Mouse (Mus musculus): Measurements from ENCODE around the gene Tmem234. TPM values are rescaled to one million over a fixed set of nuclear protein-coding genes. Genes with fewer than 3 reads are reported as not detected.
A peak's percentile ranks its signal among the peaks of the same experiment; 100 is the strongest.

Tmem234 gene
- total and polyA plus RNA-seq, 3 experiments, result 104 to 207 (median 155) TPM

GRCm38 (mm10) chr4:129630944-129631343 lies 30.5 kb downstream of the Tmem234 start:
- Histone ChIP-seq H3K9me3 (replicated peaks) (no peaks in the 10 kb centered on the region), H3K36me3 (replicated peaks) (peaks cover 97% of the 10 kb centered on the region), H3K4me1 (ENCODE audit: insufficient read depth, low read depth, low read length) (peaks cover 55% of the 10 kb centered on the region), H3K27me3 (ENCODE audit: insufficient read depth, low read length) (no peaks in the 10 kb centered on the region; the same call in 1 of the 2 replicates), H3K4me3 (ENCODE audit: low read depth, low read length) (no peak overlapping the region)
- DNase-seq (ENCODE audit: low spot score) (no peak), ATAC-seq (ENCODE audit: extremely low read depth, insufficient number of reproducible peaks, low FRiP score, poor library complexity, severe bottlenecking) (no peak)
- TF ChIP-seq GATA2 (IDR thresholded peaks at IDR 0.05; ENCODE audit: borderline replicate concordance, low read depth, low read length), result no peak
- no peak for TF ChIP-seq TAL1 (conservative IDR thresholded peaks at IDR 0.05; ENCODE audit: low read depth, low read length)
- no peak for TF ChIP-seq GATA1 (IDR thresholded peaks at IDR 0.05; ENCODE audit: borderline replicate concordance, low read length)
- no peak for TF ChIP-seq CTCF (IDR thresholded peaks at IDR 0.05; ENCODE audit: low read depth, low read length)
- TF ChIP-seq POLR2AphosphoS5 (IDR thresholded peaks at IDR 0.05; ENCODE audit: insufficient replicate concordance, low read depth, low read length), result no peak

- no peaks in the 10 kb centered on the region for H3K9me3 ChIP-seq (replicated peaks)
- TF ChIP-seq GATA2 (IDR thresholded peaks at IDR 0.05; ENCODE audit: borderline replicate concordance, low read depth, low read length) (no peak), TAL1 (conservative IDR thresholded peaks at IDR 0.05; ENCODE audit: low read depth, low read length) (no peak), GATA1 (IDR thresholded peaks at IDR 0.05; ENCODE audit: borderline replicate concordance, low read length) (no peak), POLR2AphosphoS5 (IDR thresholded peaks at IDR 0.05; ENCODE audit: insufficient replicate concordance, low read depth, low read length) (no peak), CTCF (IDR thresholded peaks at IDR 0.05; ENCODE audit: low read depth, low read length) (no peak)
- H3K36me3 ChIP-seq (replicated peaks), result peaks cover 97% of the 10 kb centered on the region
- peaks cover 57% of the 10 kb centered on the region for H3K4me1 ChIP-seq (ENCODE audit: insufficient read depth, low read depth, low read length)
- DNase-seq (ENCODE audit: low spot score) (no peak), ATAC-seq (ENCODE audit: extremely low read depth, insufficient number of reproducible peaks, low FRiP score, poor library complexity, severe bottlenecking) (0 out of 2 replicates have a peak, but pooled peaks have one; percentile 4)
- H3K4me3 ChIP-seq (ENCODE audit: low read depth, low read length), result no peak overlapping the region
- H3K27me3 ChIP-seq (ENCODE audit: insufficient read depth, low read length), result no peaks in the 10 kb centered on the region; the same call in 1 of the 2 replicates
Measured at GRCm38 (mm10) chr4:129631867-129632266, 31.4 kb downstream of the Tmem234 start.

- H3K9me3 ChIP-seq (replicated peaks), result no peaks in the 10 kb centered on the region
- ATAC-seq (ENCODE audit: extremely low read depth, insufficient number of reproducible peaks, low FRiP score, poor library complexity, severe bottlenecking) (peak; percentile 15; the same call in 1 of the 2 replicates), DNase-seq (ENCODE audit: low spot score) (peak; percentile 56)
- peaks cover 65% of the 10 kb centered on the region for H3K4me1 ChIP-seq (ENCODE audit: insufficient read depth, low read depth, low read length)
- H3K4me3 ChIP-seq (ENCODE audit: low read depth, low read length), result peak overlapping the region; percentile 56; the same call in 1 of the 2 replicates
- H3K36me3 ChIP-seq (replicated peaks), result peaks cover 94% of the 10 kb centered on the region
- no peaks in the 10 kb centered on the region for H3K27me3 ChIP-seq (ENCODE audit: insufficient read depth, low read length)
- no peak for TF ChIP-seq GATA2 (IDR thresholded peaks at IDR 0.05; ENCODE audit: borderline replicate concordance, low read depth, low read length)
- no peak for TF ChIP-seq TAL1 (conservative IDR thresholded peaks at IDR 0.05; ENCODE audit: low read depth, low read length)
- no peak for TF ChIP-seq POLR2AphosphoS5 (IDR thresholded peaks at IDR 0.05; ENCODE audit: insufficient replicate concordance, low read depth, low read length)
- TF ChIP-seq GATA1 (IDR thresholded peaks at IDR 0.05; ENCODE audit: borderline replicate concordance, low read length), result no peak
- no peak for TF ChIP-seq CTCF (IDR thresholded peaks at IDR 0.05; ENCODE audit: low read depth, low read length)
Measured at GRCm38 (mm10) chr4:129633852-129634251, 33.4 kb downstream of the Tmem234 start.

DNA sequence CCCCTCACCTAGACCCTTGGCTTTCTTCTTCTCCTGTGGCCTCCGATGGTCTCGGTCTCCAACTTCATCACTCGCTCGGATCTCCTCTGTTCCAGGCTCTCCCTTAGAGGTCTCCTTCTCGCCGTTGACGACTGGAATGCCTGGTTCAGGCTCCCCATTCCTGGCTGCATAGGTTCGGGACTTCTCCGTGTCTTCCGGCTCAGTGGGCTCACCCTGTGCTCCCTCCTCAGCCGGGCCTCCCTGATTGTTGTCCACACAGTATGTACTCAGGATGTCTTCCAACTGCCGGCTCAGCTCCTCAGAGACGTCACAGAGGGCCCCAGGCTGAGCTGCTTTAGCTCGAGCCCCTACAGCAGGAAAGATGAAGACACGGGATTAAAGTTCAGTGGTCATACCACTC lies 38.8 kb downstream of the Tmem234 start:
- Histone ChIP-seq H3K9me3 (replicated peaks) (no peaks in the 10 kb centered on the region), H3K4me3 (ENCODE audit: low read depth, low read length) (peak overlapping the region; percentile 82; the same call in 1 of the 2 replicates), H3K27me3 (ENCODE audit: insufficient read depth, low read length) (no peaks in the 10 kb centered on the region), H3K4me1 (ENCODE audit: insufficient read depth, low read depth, low read length) (peaks cover 67% of the 10 kb centered on the region), H3K36me3 (replicated peaks) (peaks cover 70% of the 10 kb centered on the region)
- TF ChIP-seq POLR2AphosphoS5 (IDR thresholded peaks at IDR 0.05; ENCODE audit: insufficient replicate concordance, low read depth, low read length) (no peak), GATA1 (IDR thresholded peaks at IDR 0.05; ENCODE audit: borderline replicate concordance, low read length) (no peak), GATA2 (IDR thresholded peaks at IDR 0.05; ENCODE audit: borderline replicate concordance, low read depth, low read length) (no peak), CTCF (IDR thresholded peaks at IDR 0.05; ENCODE audit: low read depth, low read length) (no peak), TAL1 (conservative IDR thresholded peaks at IDR 0.05; ENCODE audit: low read depth, low read length) (no peak)
- no peak for ATAC-seq (ENCODE audit: extremely low read depth, insufficient number of reproducible peaks, low FRiP score, poor library complexity, severe bottlenecking)
- no peak for DNase-seq (ENCODE audit: low spot score)

- Histone ChIP-seq H3K36me3 (replicated peaks) (peaks cover 70% of the 10 kb centered on the region), H3K4me1 (ENCODE audit: insufficient read depth, low read depth, low read length) (peaks cover 57% of the 10 kb centered on the region), H3K4me3 (ENCODE audit: low read depth, low read length) (peak overlapping the region; percentile 82), H3K27me3 (ENCODE audit: insufficient read depth, low read length) (no peaks in the 10 kb centered on the region), H3K9me3 (replicated peaks) (no peaks in the 10 kb centered on the region)
- DNase-seq (ENCODE audit: low spot score), result peak; percentile 27
- ATAC-seq (ENCODE audit: extremely low read depth, insufficient number of reproducible peaks, low FRiP score, poor library complexity, severe bottlenecking), result no peak
- TF ChIP-seq GATA1 (IDR thresholded peaks at IDR 0.05; ENCODE audit: borderline replicate concordance, low read length) (no peak), GATA2 (IDR thresholded peaks at IDR 0.05; ENCODE audit: borderline replicate concordance, low read depth, low read length) (no peak), TAL1 (conservative IDR thresholded peaks at IDR 0.05; ENCODE audit: low read depth, low read length) (no peak), POLR2AphosphoS5 (IDR thresholded peaks at IDR 0.05; ENCODE audit: insufficient replicate concordance, low read depth, low read length) (no peak), CTCF (IDR thresholded peaks at IDR 0.05; ENCODE audit: low read depth, low read length) (no peak)
Measured at GRCm38 (mm10) chr4:129640101-129640637, 39.7 kb downstream of the Tmem234 start.

DNA sequence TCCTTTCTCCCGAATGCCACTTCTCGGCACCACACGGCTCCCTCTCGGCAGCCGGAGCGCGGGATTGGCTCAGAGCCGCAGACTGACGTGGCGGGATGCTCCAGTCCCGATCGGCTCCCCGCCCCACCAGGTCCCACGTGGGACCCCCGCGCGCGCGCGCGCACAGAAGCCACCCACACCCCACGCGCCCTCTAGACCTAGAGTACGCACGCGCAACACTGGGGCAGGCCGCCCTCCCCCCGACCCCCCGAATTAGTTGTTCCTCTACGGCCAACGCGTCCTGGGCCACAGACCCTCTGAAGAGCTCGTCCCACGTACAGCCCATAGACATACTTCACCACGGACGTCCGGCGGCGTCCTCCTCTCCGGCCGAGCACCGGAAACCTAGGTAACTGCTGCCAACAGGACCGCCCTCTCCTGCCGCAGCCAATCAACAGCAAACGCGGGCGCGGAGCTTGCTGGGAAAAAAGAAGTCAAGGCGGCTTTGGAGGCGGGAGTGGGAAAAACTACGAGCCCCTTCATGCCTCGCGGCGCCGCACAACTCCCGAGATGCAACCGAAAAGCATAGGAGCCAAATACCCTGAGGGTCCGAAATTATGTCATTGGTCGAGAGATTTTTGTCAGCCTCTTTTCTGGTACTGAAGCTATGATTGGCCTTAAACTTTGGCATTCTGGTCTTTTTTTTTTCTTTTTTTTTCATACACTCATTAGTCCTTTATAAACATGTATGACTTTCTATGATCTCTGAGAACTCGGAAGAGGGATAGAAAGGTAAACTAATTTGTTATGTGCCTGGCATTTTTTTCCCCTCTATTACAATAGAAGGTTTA lies 40.4 kb downstream of the Tmem234 start, which contains the start of gene Txlna:
Gene Txlna (minus strand): TSS at position 428 of the 830 bp plus-strand sequence.
- ATAC-seq (ENCODE audit: extremely low read depth, insufficient number of reproducible peaks, low FRiP score, poor library complexity, severe bottlenecking) (peak; percentile 86), DNase-seq (ENCODE audit: low spot score) (peak; percentile 99)
- TF ChIP-seq POLR2AphosphoS5 (IDR thresholded peaks at IDR 0.05; ENCODE audit: insufficient replicate concordance, low read depth, low read length) (no peak), CTCF (IDR thresholded peaks at IDR 0.05; ENCODE audit: low read depth, low read length) (no peak), TAL1 (conservative IDR thresholded peaks at IDR 0.05; ENCODE audit: low read depth, low read length) (no peak), GATA2 (IDR thresholded peaks at IDR 0.05; ENCODE audit: borderline replicate concordance, low read depth, low read length) (no peak), GATA1 (IDR thresholded peaks at IDR 0.05; ENCODE audit: borderline replicate concordance, low read length) (no peak)
- Histone ChIP-seq H3K27me3 (ENCODE audit: insufficient read depth, low read length) (no peaks in the 10 kb centered on the region), H3K9me3 (replicated peaks) (no peaks in the 10 kb centered on the region), H3K4me1 (ENCODE audit: insufficient read depth, low read depth, low read length) (peaks cover 54% of the 10 kb centered on the region), H3K4me3 (ENCODE audit: low read depth, low read length) (peak within 1 kb of the TSS; percentile 82), H3K36me3 (replicated peaks) (peaks cover 71% of the 10 kb centered on the region)

Measured in G1E (cell line).